Mouse (Mus musculus) myocyte (in vitro differentiated cells): ENCODE measurements around the gene 5330417C22Rik. TPM values are rescaled to one million over a fixed set of nuclear protein-coding genes. Genes with fewer than 3 reads are reported as not detected.

Experiments used
- H3K27me3 ChIP-seq: one replicate; pipeline ENCODE4 v1.6.1; 2011; ENCODE audit not compliant: control insufficient read depth, insufficient read depth, insufficient read length
- H3K36me3 ChIP-seq: one replicate; pipeline ENCODE4 v1.6.1; 2011; ENCODE audit not compliant: control insufficient read depth, insufficient read depth
- H3K4me2 ChIP-seq: one replicate; pipeline ENCODE4 v1.6.1; 2011; ENCODE audit warnings: low read depth, control low read depth
- H3K4me3 ChIP-seq: one replicate; pipeline ENCODE4 v1.5.1; 2011; ENCODE audit warnings: mild to moderate bottlenecking, control low read depth, moderate library complexity
- H3K79me2 ChIP-seq: one replicate; pipeline ENCODE4 v1.6.1; 2011; ENCODE audit not compliant: control insufficient read depth, insufficient read depth
- H3ac ChIP-seq: one replicate; pipeline ENCODE4 v1.6.1; 2011; ENCODE audit not compliant: control insufficient read depth, insufficient read length
- CEBPB ChIP-seq: IDR thresholded peaks from 2 replicates; pipeline ENCODE4 v1.6.1; 2011; ENCODE audit warnings: mild to moderate bottlenecking, moderate library complexity; ENCODE audit not compliant: poor library complexity, insufficient read depth, severe bottlenecking
- E2F4 ChIP-seq: IDR thresholded peaks from one replicate; pipeline ENCODE4 v1.6.1; 2011; ENCODE audit warnings: mild to moderate bottlenecking, control low read depth, moderate library complexity; ENCODE audit not compliant: insufficient read depth
- MAX ChIP-seq: IDR thresholded peaks from one replicate; pipeline ENCODE4 v1.6.1; 2011; ENCODE audit warnings: low read depth, mild to moderate bottlenecking, control low read depth
- MYOD1 ChIP-seq, 3 experiments: IDR thresholded peaks; one replicate each; pipeline ENCODE4 v1.6.1; 2011; ENCODE audit warnings: control low read depth in 2 of 3, low read depth in 2 of 3, mild to moderate bottlenecking in 2 of 3, moderate library complexity in 1 of 3; ENCODE audit not compliant: insufficient read length in 2 of 3, control insufficient read depth in 1 of 3
- MYOG ChIP-seq, 3 experiments: IDR thresholded peaks; one replicate each; pipeline ENCODE4 v1.6.1; 2011; ENCODE audit warnings: control low read depth in 2 of 3, low read depth in 2 of 3, mild to moderate bottlenecking in 2 of 3; ENCODE audit not compliant: insufficient read length in 2 of 3, control insufficient read depth in 1 of 3, insufficient read depth in 1 of 3
- POLR2A ChIP-seq: IDR thresholded peaks from one replicate; pipeline ENCODE4 v1.6.1; 2011; ENCODE audit warnings: low read depth, mild to moderate bottlenecking, control low read depth, moderate library complexity; ENCODE audit not compliant: insufficient read length
- POLR2AphosphoS2 ChIP-seq: IDR thresholded peaks from one replicate; pipeline ENCODE4 v1.6.1; 2011; ENCODE audit warnings: low read depth, control low read depth; ENCODE audit not compliant: insufficient read length
- REST ChIP-seq: IDR thresholded peaks from one replicate; pipeline ENCODE4 v1.6.1; 2011; ENCODE audit warnings: mild to moderate bottlenecking, control low read depth, moderate library complexity; ENCODE audit not compliant: insufficient read depth, insufficient read length
- SRF ChIP-seq: IDR thresholded peaks from one replicate; pipeline ENCODE4 v1.6.1; 2011; ENCODE audit warnings: low read depth; ENCODE audit not compliant: control insufficient read depth, insufficient read length
- TCF12 ChIP-seq: IDR thresholded peaks from one replicate; pipeline ENCODE4 v1.6.1; 2011; ENCODE audit warnings: mild to moderate bottlenecking, control low read depth; ENCODE audit not compliant: poor library complexity, insufficient read depth, severe bottlenecking
- TCF3 ChIP-seq: IDR thresholded peaks from one replicate; pipeline ENCODE4 v1.6.1; 2011; ENCODE audit warnings: low read depth, control low read depth; ENCODE audit not compliant: insufficient read length
- USF1 ChIP-seq: IDR thresholded peaks from one replicate; pipeline ENCODE4 v1.6.1; 2011; ENCODE audit warnings: low read depth, mild to moderate bottlenecking, control low read depth, moderate library complexity
- polyA plus RNA-seq: library from polyadenylated mRNA; unstranded; fragments of >200 nt; fragmentation: generic; extraction: Trizol; gene quantifications from one replicate; pipeline ENCODE4 v1.2.1, GENCODE M21; 2012; ENCODE audit warnings: missing spikeins

Gene 5330417C22Rik
- polyA plus RNA-seq, 1 experiment, result 0.05 TPM

DNA sequence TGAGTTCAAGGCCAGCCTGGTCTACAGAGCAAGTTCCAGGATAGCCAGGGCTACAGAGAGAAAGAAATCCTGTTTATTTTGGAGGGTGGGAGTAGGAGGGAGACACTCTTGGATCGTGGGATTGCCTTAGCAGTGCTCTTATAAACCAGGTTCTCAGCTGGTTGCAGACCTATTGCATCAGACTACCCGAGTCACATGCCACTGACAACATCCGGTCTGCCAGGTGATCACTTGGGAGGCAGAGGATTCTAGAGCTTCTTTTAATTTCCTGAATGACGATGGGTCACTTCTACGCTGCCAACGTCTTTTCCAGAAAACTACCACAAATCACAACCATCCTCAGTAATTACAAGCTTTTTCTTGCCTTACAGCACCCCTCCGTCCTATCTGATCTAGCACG, 92.3 kb downstream of the 5330417C22Rik start:
- peaks cover 60% of the 10 kb centered on the region for H3K79me2 ChIP-seq
- H3K4me2 ChIP-seq, result peak overlapping the region; percentile 82
- peaks cover 10% of the 10 kb centered on the region for H3K27me3 ChIP-seq
- peak overlapping the region; percentile 81 for H3ac ChIP-seq
- no peak for TF ChIP-seq SRF
- TF ChIP-seq MYOD1 (IDR thresholded peaks at IDR 0.05; ENCODE audit: control insufficient read depth in 1 of 3, insufficient read length in 2 of 3, low read depth in 2 of 3), result peak in 1 of 3 experiments; percentile 13
- peak in 1 of 3 experiments; percentile 10 for TF ChIP-seq MYOG (IDR thresholded peaks at IDR 0.05; ENCODE audit: control insufficient read depth in 1 of 3, insufficient read depth in 1 of 3, insufficient read length in 2 of 3, low read depth in 2 of 3)
- peak; percentile 73 for TF ChIP-seq POLR2A
- TF ChIP-seq POLR2AphosphoS2, result peak; percentile 92
- TF ChIP-seq MAX, result peak; percentile 88
- peak; percentile 100 for TF ChIP-seq CEBPB
- TF ChIP-seq TCF3, result no peak
- peak; percentile 98 for TF ChIP-seq USF1
- peaks cover 37% of the 10 kb centered on the region for H3K36me3 ChIP-seq
- peak overlapping the region; percentile 99 for H3K4me3 ChIP-seq

GRCm38 (mm10) chr3:108436380-108436714, 100.0 kb downstream of the 5330417C22Rik start:
- no peak overlapping the region for H3ac ChIP-seq
- H3K4me3 ChIP-seq, result no peak overlapping the region
- no peak for TF ChIP-seq POLR2A
- no peak for TF ChIP-seq REST
- no peak for TF ChIP-seq SRF
- TF ChIP-seq USF1, result no peak
- TF ChIP-seq CEBPB, result no peak
- no peak for TF ChIP-seq MAX
- no peak for TF ChIP-seq TCF3
- no peak for TF ChIP-seq MYOD1 (IDR thresholded peaks at IDR 0.05; ENCODE audit: control insufficient read depth in 1 of 3, insufficient read length in 2 of 3, low read depth in 2 of 3)
- TF ChIP-seq E2F4, result no peak
- H3K79me2 ChIP-seq, result peaks cover 55% of the 10 kb centered on the region
- peaks cover 85% of the 10 kb centered on the region for H3K36me3 ChIP-seq
- no peaks in the 10 kb centered on the region for H3K27me3 ChIP-seq
- H3K4me2 ChIP-seq, result no peak overlapping the region

DNA sequence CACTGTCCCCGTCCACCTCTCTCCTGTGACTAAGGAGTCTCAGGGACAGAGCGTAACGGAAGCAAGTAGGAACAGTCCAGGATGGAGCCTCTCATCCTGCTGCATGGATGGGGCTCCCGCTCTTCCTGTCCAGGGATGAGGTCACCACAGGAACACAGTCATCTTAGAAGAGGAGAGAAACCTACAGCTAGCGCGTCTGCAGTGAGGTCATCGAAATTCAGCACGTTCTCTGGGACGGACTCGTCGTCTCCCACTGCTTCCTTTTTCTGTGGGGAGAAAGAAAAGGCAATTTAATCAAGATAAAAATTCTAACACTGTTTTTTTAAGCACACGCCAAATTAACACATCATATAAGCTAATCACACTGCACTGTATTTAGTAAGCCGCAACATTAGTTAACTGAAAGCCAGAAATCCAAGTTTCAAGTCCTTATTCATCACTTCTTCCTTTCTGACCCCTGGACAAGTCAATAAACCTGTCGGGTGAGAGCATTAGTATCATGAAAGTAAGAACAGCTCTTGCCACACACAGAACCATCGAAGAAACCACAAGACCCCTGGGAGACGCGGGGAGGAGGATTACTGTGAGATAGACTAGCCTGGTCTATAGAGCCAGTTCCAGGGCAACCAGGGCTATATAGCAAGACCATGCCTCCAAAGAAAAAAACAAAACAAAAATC, 100.5 kb downstream of the 5330417C22Rik start:
- Histone ChIP-seq H3K79me2 (peaks cover 50% of the 10 kb centered on the region), H3K36me3 (peaks cover 86% of the 10 kb centered on the region), H3K4me3 (no peak overlapping the region), H3K4me2 (no peak overlapping the region), H3K27me3 (no peaks in the 10 kb centered on the region), H3ac (no peak overlapping the region)
- TF ChIP-seq MAX (no peak), REST (no peak), POLR2A (no peak), USF1 (no peak), E2F4 (no peak)

DNA sequence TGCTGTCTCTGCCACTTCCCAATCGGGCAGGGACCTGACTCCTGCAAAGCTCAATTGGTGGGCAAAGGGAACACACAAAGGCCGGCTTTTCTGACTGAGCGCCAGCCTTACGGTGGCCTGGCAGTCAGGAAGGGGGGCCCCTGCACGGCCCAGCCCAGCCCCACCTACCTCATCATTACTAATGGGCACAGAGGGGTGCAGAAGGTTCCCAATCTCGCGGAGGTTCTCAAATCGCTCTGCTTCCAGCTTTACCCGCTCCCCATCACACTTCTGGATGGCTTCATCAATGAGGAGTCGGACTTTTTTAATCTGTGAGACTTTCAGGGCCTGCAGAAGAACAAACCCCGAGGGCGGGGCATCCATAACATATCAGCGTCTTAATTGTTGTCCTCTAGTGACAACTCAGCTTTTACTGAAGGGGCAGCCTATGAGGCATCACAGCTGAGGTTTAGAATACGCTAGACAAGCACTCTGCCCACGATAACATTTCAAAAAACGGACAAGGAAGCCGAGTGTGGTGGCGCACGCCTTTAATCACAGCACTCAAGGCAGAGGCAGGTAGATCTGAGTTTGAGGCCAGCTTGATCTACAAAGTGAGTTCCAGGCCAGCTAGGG, 102.3 kb downstream of the 5330417C22Rik start:
- peaks cover 31% of the 10 kb centered on the region for H3K79me2 ChIP-seq
- TF ChIP-seq MAX (no peak), MYOD1 (IDR thresholded peaks at IDR 0.05; ENCODE audit: control insufficient read depth in 1 of 3, insufficient read length in 2 of 3, low read depth in 2 of 3) (no peak), POLR2A (no peak), E2F4 (no peak), MYOG (IDR thresholded peaks at IDR 0.05; ENCODE audit: control insufficient read depth in 1 of 3, insufficient read depth in 1 of 3, insufficient read length in 2 of 3, low read depth in 2 of 3) (no peak), POLR2AphosphoS2 (no peak), CEBPB (no peak), TCF12 (no peak), REST (no peak), TCF3 (no peak), USF1 (no peak), SRF (no peak)
- no peak overlapping the region for H3ac ChIP-seq
- no peaks in the 10 kb centered on the region for H3K27me3 ChIP-seq
- H3K36me3 ChIP-seq, result peaks cover 92% of the 10 kb centered on the region
- no peak overlapping the region for H3K4me3 ChIP-seq
- no peak overlapping the region for H3K4me2 ChIP-seq

DNA sequence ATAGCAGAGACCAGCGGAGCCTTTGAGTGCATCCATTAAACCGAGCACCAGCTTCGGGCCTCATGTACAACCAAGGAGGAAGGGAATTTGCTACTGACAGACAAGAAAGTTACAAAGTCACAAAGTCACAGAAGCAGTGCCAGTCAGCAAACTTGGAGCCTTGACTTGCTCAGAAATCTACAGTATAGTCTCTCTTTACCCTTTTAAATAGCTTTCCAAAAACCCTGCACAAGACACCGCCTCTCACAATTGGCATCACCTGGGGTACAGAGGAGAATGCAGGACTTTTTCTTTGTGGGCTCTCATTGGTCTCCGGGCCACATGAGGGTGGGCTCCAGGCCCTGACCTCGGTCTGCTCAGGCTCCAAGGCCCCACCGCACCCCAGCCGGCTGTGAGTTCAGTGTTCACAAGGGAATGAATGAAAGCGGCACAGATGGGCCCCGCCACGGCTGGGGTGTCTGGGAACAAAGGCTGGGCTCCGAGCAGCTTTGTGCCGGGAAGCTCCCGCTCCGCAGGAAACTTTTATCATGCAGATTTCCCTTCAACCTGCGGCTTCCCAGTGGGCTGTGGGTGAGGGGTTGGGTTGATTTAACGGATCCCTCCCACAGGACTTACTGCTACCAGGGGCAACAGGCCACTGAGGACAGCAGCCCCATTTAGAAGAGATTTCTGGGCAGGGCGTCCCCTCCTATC, 103.0 kb downstream of the 5330417C22Rik start:
- H3K36me3 ChIP-seq, result peaks cover 90% of the 10 kb centered on the region
- H3K79me2 ChIP-seq, result peaks cover 25% of the 10 kb centered on the region
- no peak for TF ChIP-seq E2F4
- TF ChIP-seq MAX, result no peak
- no peak for TF ChIP-seq POLR2A
- no peak for TF ChIP-seq SRF
- no peak for TF ChIP-seq MYOD1 (IDR thresholded peaks at IDR 0.05; ENCODE audit: control insufficient read depth in 1 of 3, insufficient read length in 2 of 3, low read depth in 2 of 3)
- TF ChIP-seq POLR2AphosphoS2, result no peak
- no peak for TF ChIP-seq REST
- no peak for TF ChIP-seq USF1
- no peak for TF ChIP-seq MYOG (IDR thresholded peaks at IDR 0.05; ENCODE audit: control insufficient read depth in 1 of 3, insufficient read depth in 1 of 3, insufficient read length in 2 of 3, low read depth in 2 of 3)
- TF ChIP-seq TCF3, result no peak
- TF ChIP-seq TCF12, result no peak
- no peak for TF ChIP-seq CEBPB
- H3ac ChIP-seq, result no peak overlapping the region
- no peaks in the 10 kb centered on the region for H3K27me3 ChIP-seq
- no peak overlapping the region for H3K4me3 ChIP-seq
- H3K4me2 ChIP-seq, result no peak overlapping the region
